Mouse (Mus musculus): ENCODE results near the gene Palm2.

GRCm38 (mm10) chr4:57570229-57570628 is 136.2 kb downstream of the Palm2 start:
- TF ChIP-seq POLR2A (IDR thresholded peaks at IDR 0.05; ENCODE audit: borderline replicate concordance, low read depth, low read length) (no peak), CTCF (IDR thresholded peaks at IDR 0.05; ENCODE audit: low read depth, low read length) (no peak)
